Mouse (Mus musculus): ENCODE measurements around the gene Gm6710. TPM values are rescaled to one million over a fixed set of nuclear protein-coding genes. Genes with fewer than 3 reads are reported as not detected.
"Not testable (repeated sequence)": the region's sequence is repeated elsewhere in the genome, so short reads cannot be mapped to it uniquely, and the experiment has no call there.

Gene Gm6710
- 23.8 and 27.7 TPM in 2 replicates for polyA plus RNA-seq (2014; fragmentation: Nextera tagmentation; extraction: Ambion mirVana)

DNA sequence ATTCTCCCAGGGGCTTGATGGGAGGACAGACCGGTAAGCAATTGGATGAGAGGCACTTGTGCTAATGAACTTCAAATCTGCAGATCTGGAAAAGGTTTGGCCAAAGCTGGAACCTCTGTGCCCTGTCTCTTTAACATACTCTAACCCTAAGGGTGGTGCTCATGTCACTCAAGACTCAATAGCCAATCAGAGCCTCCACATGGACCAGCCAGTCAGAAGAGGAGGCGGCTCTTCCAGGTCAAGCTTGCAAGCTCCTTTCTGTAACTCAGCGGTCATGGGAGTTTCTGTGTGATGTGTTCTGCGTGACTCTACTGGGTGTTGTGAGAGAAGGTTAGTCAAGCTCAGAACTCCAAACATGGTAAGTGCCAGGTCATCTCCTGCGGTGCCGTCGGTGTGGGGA lies at the start of gene Gm6710:
Gm6710 (plus strand) TSS at position 196 of the 400 bp plus-strand sequence.
- not testable (repeated sequence) for H3K4me1 ChIP-seq (ENCODE audit: control insufficient read depth, insufficient read depth, low read length); H3K4me3 ChIP-seq (ENCODE audit: low read length); H3K4me2 ChIP-seq (replicated peaks; ENCODE audit: low read depth, low read length); H3K9me3 ChIP-seq (ENCODE audit: control insufficient read depth, low read length); H3K36me3 ChIP-seq (ENCODE audit: control insufficient read depth, insufficient read depth, low read length); H3K27ac ChIP-seq (ENCODE audit: low read depth, low read length); ATAC-seq (ENCODE audit: low FRiP score, low TSS enrichment); H3K27me3 ChIP-seq (ENCODE audit: control insufficient read depth, insufficient read depth, low read length); H3K9ac ChIP-seq (ENCODE audit: low read depth, low read length)
- no CpG with 5 or more reads among the region's 7 CpGs for WGBS

Other genes starting within 250 kb of the Gm6710 start
- not detected in 2 replicates for gene Gm11007, start 225.2 kb upstream of the Gm6710 start, polyA plus RNA-seq (2014; fragmentation: Nextera tagmentation; extraction: Ambion mirVana)
- gene Zfp969, start 165.6 kb upstream of the Gm6710 start, polyA plus RNA-seq (2014; fragmentation: Nextera tagmentation; extraction: Ambion mirVana), result 13.9 and 29.0 TPM in 2 replicates
- not detected in 2 replicates for gene Gm2007, start 127.7 kb upstream of the Gm6710 start, polyA plus RNA-seq (2014; fragmentation: Nextera tagmentation; extraction: Ambion mirVana)
- 1.8 and 5.6 TPM in 2 replicates for gene Gm14288, start 68.1 kb upstream of the Gm6710 start, polyA plus RNA-seq (2014; fragmentation: Nextera tagmentation; extraction: Ambion mirVana)
- 2.6 and 6.4 TPM in 2 replicates for gene Zfp966, start 61.9 kb downstream of the Gm6710 start, polyA plus RNA-seq (2014; fragmentation: Nextera tagmentation; extraction: Ambion mirVana)
- 22.5 and 25.3 TPM in 2 replicates for gene Gm2026, start 96.1 kb downstream of the Gm6710 start, polyA plus RNA-seq (2014; fragmentation: Nextera tagmentation; extraction: Ambion mirVana)

Measured in kidney, embryonic 14.5 days (tissue).